Mouse (Mus musculus): ENCODE results near the gene Tcte2.

DNA sequence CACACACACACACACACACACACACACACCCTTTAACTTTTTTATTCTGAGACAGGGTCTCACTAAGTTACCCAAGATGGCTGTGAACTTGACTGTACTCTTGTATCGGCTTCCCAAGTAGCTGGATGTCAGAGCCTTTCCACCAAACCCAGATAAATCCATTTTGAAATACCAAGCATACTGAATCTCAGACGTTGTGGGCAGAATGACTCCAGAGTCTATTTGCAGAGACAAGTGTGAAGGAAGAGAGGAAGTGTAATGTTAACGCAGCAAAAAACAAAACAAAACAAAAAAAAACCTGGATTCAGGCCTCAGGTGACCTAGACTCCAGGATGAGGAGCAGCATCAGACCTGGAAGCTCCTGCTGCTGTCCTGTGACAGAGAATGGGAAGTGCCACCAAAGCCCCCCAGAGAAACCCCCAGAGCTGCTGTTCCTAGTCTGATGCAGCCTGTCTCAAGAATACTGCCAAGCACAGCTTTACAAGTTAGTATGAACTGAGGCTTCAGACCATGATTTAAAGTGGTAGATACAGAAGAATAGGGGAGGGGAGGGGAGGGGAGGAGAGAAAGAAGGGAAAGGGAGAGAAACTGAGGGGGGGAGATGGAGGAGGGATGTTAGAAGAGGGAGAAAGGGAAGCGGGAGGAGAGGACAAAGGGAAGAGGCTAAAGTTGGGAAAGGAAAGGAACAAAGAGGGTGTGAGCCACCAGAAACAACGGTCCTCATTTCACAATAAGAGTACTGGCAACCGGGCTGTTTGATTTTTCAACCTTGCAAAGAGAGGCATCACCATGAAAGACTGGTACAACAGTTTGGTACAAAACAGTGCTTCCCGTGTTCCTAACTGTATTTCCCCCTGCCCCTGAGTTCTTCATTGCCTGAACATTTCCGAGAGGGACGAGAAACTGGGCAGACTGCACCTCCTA, 84.1 kb downstream of the Tcte2 start:
- no peak for TF ChIP-seq CTCF (IDR thresholded peaks at IDR 0.05; ENCODE audit: borderline replicate concordance, control insufficient read depth, extremely low read depth, insufficient read depth, low read length, poor library complexity)
- no peak for TF ChIP-seq POLR2A (IDR thresholded peaks at IDR 0.05; ENCODE audit: control insufficient read depth, extremely low read depth, insufficient read depth, low read length, poor library complexity)
